Mouse (Mus musculus) urinary bladder, adult 18-20 months (tissue): Measurements from ENCODE around the gene Zc3h4.
A peak's percentile ranks its signal among the peaks of the same experiment; 100 is the strongest.
"Not testable (repeated sequence)": the region's sequence is repeated elsewhere in the genome, so short reads cannot be mapped to it uniquely, and the experiment has no call there.

Experiments
- DNase-seq, 2 experiments: peaks; one replicate each; pipeline ENCODE4 v3.0.0; 2022; ENCODE audit warnings: low spot score in 2 of 2, mixed read lengths in 2 of 2

Zc3h4 gene

DNA sequence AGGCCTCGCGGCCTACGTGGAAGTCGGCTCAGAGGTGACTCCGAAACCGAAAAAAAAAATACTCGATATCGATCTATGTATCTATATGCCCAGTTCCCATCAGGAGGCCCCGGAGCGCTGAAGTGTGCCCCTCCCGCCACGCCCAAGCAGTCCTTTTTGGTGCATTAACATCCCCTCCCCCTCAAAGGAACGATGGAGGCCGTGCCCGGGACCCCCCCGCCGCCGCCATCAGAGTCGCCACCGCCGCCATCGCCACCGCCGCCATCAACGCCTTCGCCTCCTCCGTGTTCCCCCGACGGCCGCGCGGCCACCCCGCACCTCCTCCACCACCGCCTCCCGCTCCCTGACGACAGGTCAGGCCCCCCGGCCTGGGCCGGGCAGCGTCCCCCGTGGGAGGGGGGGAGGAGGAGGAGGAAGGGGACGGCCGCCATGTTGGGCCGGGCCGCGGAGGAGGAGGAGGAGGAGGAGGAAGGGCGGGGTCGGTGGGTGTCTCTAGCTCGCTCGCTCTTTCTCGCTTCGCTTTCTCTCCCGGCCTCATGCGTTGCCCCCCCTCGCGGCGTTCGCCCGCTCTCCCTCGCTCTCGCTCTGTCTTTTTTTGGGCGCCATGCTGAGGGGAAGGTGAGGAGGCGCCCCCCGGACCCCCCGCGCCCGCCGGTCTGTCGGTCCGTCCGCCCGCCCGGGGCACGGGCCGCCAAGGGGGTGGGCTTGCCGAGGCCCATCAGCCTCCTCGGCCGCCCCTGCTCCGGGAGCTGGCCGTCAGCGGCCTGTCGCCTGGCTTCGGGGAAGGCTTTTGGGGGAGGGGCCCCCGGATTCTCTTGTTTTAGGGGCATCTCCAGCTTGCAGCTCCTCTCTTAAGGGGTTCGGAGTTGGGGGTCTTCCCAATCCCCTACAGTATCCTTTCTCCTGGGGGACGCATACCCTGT lies at the start of gene Zc3h4:
TSS of gene Zc3h4 (plus strand) at position 222 of the 923 bp plus-strand sequence.
- peak; percentile 88 to 90 for DNase-seq

DNA sequence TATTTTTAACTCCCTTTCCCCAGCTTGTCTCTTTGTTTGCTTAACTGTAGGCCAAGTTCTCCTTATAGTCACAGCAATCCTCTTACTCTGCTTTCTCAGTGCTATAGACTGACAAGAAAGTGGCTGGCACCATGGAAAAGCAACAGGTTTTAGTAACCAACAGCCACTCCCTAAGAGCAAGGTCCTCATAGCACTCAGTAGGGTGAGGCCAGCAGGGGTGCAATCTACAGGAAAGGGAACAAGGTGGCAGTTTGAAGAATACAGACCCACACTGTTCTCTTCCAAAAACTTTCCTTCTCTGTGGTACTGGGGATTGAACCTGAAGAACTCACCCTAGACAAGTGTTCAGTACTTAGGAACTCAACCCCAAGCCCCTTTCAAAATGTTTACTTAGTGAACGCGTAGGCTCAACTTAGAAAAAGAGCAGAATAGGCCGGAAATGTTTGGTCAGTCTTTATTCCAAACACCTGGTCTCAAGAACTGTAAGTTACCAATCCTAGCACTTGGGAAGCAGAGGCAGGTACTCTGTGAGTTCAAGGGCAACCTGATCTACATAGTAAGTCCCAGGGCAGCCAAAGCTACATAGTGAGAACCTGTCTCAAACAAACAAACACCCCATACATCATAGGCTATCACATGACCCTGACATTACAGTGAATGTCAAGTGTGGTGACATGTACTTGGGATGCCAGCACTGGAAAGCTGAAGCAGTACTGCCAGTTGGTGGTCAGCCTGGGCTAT lies 44.7 kb upstream of the Zc3h4 start:
- no peak for DNase-seq

DNA sequence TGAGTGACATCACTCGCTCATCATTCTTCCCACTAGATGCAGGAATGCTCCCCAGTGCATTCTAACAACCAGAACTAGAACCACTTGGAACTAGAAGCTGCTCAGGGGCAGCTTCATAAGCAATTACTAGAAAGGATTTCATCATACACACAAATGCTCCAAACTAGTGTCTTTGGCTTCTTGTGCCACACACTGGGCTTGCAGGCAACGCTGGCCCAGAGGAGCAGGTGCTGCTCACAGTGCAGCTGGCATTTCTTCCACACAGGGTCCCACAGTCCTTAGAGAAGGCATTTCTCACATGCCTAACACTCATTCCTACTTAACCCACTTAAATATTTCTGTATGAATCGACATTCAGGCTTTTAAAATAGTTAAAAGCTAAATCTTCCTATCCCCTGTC lies 43.1 kb upstream of the Zc3h4 start:
- DNase-seq, result no peak

DNA sequence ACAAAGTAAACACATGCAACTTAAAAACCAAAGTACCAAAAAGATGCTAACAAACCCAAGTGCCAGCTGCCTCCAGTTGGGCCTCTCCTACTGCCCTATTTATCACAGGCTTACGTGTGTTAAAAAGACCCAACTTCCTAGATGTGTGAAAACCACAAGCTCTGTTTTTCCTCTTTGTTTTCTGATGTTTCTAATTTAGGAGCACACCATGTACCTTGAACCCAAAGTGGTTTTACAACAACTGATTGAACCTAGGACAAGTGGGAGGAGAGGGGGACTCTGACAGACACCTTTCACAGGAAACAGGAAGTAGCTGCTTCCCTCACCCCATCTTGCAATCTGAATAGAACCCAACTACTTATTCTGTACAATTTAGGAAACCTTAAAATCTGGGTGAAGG lies 36.4 kb upstream of the Zc3h4 start:
- no peak for DNase-seq

DNA sequence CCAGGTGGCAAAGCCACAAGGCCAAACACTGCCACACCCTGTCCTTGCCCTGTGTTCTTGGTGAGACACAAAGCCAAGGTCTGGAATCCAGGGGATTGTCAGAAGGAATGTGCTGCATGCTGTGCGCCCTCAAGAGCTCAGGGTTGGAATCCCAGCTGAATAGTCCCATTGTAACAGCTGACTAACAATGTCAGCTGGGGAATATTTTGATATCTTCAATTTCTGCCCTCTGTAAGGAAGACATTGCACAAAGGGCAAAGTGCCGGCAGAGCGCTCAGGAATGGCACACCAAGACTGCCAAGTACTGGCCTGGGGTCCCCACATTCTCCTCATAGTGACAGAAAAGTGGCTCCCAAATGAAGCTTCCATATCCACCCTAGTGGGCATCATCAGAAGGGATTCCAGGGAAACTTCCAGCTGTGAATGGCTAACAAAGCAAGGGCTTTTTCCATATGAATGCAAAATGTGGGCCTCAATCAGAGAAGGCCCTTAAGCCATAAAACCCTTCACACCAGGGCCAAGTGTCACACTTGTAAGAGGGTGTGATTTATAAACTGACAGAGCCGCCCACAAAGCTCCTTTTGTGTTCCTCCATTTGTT lies 35.7 kb upstream of the Zc3h4 start:
- DNase-seq, result no peak

DNA sequence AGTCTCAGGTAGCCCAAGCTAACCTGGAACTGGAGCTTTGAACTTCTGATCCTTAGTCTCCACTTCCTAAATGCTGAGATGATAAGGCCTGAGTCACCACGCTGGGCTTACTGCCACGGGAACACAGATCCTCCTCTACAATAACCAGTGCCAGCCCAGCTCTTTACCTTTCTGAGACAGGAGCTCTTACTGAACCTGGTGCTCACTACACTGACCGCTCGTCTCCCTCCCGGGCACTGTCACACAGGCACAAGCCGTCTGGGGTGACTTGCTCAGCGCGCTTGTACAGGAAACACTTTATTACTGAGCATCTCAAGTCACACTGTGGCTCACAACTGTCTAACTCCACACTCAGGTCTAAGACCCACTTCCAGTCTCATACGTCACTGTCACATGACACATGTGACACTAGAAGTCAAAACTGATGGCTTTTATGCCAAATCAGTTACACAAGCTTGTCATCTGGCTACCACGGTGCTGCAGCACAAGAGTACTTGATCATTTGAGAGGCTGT lies 34.5 kb upstream of the Zc3h4 start:
- peak in 1 of 2 experiments; percentile 33 for DNase-seq

DNA sequence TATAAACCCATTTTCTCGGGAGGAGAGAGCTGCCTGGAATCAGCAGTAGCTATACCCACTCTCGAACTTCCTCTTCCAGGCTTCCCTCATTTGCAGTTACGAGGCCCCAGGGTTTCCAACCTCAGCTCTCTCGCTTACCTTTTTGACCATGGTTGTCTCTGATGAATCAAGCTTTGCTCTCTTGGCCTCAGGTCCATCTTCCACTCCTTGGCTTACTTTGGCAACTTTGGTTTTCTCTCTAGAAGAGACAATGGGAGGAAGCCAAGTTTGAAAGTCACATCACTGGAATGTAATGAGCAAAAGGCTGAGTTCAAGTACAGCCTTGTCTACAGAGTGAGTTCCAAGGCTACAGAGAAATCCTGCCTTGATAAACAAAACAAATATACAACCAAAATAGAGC lies 34.0 kb upstream of the Zc3h4 start:
- no peak for DNase-seq

DNA sequence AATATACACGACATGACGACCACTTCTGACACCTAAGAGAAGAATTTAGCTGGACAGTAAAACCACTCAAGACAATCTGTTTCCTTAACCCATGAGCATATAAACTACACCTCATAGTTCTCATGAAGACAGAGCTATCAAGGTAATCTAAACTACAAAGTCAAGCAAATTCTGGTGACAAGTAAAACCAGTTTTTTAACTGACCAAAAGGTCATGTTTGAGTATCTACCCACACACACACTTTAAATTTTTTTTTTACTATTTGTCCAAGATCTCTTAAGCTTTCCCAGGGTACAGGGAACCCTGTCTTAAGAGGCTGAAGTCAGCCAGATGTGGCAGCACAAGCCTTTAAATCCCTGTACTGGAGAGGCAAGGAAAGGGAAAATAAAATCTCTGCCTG lies 31.9 kb upstream of the Zc3h4 start:
- DNase-seq, result no peak

DNA sequence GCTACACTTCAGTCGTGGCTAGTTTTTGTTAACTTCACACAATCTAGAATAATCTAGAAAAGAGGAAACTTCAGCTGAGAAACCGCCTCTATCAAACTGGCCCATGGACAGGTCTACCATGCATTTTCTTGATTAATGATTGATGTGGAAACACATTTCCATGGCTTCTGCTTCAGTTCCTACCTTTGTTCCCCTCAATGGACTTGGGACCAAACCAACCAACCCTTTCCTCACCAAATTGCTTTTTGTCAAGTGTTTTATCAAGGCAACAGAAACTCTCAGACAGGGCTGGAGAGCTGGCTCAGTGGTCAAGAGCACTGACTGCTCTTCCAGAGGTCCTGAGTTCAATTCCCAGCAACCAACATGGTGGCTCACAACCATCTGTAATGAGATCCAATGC lies 30.1 kb upstream of the Zc3h4 start:
- no peak for DNase-seq

DNA sequence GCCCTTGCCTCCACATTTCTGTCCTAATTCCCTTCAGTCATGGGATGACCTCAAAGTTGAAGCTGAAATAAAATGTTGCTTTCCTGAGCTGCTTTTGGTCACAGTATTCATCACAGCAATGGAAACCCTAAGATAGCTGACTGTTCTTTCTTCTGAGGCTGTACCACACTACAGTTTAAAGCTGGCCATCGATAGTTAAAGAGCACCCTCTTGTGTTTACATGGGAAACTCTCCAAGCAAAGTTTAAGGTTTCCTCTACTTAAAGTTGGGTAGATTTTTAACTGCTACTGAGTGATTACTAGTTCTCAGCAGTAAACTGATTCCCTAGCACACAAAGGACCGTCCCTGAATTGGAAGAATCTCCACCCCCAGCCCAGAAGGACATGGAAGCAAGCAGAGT lies 27.0 kb upstream of the Zc3h4 start:
- DNase-seq, result no peak

DNA sequence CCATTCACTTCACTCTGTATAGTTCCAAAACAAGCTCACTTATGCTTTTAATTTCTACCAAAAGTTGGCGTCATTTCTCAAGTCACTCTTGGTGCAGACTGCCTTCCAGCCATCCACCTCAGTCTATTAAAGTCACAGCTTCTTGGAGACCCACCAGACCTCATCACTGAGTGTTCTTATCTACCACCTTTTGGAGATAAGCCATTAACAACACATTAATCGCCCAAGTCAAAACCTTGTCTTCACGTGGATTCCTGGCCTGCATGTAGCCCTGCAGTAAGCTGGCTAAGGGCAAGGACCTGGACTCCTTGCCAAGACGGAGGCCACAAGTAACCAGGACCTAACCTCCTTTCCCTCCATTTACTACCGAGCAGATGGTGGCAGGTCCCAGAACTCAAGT lies 25.7 kb upstream of the Zc3h4 start:
- DNase-seq, result no peak

DNA sequence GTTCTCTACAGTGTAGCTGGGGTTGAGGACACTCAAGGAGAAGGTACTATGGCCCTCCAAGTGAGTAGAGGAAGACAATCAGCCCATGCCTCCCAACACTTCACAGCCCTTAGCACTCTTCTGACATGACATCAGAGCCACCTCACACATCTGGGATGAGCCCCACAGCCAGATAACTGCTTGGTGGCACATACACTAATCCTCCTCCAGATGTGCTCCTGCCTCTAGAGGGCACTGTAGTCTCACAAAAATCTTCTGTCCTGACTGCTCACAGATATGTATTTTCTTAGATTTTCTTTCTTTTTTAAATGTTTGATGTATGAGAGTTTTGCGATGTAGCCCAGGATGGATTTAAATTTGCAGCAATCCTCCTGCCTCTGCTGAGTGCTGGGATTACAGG lies 24.2 kb upstream of the Zc3h4 start:
- DNase-seq, result no peak

DNA sequence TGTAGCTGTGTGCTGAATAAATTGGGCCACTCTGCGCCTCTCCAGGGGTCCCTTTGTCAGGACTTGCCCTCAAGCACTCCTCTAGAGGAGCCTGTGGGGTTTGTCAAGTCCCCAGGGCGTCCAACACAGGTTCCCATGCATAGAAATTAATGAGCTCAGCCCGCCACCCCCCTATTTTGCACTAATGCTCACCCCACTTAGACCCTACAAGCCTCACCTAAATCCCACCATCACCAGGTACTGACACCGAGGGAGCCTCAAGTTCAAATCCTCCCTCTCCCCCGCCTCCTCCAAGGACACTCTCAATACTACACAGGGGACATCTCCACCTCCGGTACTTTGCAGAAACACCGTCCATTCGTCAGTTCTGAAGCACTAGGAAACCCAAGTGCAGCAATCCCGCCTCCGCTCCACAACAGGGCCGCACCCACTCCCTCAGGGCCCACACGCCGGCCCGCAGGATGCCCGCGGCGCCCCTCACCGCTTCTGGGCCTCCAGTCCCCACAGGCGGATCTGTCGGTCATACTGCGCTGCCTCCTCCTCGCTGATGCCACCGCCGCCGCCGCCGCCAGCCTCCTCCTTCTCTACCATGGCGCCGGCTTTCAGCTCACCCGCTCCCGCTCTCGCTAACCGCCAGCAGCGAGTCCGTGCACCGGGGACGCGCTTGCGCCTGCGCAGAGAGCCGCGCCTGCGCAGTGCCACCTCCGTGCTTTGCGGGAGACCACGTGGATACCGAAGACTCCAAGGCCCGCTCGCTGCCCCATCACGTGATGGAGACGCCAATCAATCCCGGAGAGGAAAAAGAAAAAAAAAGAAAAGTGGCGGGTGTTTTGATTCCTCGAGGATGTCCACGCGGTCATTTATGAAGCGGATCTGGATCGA lies 13.3 kb upstream of the Zc3h4 start, which contains the start of gene Sae1:
TSS of gene Sae1 (minus strand) at position 647 of the 882 bp plus-strand sequence.
- DNase-seq, result peak; percentile 87 to 95

DNA sequence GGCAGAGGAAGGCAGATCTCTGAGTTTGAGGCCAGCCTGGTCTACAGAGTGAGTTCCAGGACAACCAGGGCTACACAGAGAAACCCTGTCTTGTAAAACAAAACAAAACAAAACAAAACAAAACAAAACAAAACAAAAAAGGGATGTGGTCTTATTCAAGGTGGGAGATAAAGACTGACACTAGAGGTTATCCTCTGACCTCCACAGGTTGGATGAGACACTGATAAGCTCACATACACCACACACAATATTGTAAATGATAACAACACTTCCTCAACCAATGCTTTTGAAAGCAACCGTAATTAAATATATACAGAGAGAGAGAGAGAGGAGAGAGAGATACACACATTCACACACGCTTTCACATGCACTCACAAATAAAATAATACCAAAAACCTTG lies 10.8 kb upstream of the Zc3h4 start:
- not testable (repeated sequence) for DNase-seq

DNA sequence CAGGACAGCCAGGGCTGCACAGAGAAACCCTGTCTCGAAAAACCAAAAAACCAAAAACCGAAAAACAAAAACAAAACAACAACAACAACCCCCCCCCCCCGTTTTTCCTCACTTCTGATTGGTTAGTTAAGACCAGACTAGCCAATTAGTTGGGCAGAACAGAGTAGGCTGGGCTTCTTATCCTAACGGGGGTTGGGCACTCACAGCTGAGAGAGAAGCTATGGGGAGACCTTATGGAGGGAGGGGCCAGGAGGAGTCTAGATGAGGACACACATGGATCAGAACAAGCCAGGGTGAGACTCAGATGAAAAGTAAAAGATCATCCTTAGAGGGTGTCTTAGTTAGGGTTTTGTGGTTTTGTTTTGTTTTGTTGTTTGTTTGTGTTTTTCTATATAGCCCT lies 7.8 kb upstream of the Zc3h4 start:
- no peak for DNase-seq

DNA sequence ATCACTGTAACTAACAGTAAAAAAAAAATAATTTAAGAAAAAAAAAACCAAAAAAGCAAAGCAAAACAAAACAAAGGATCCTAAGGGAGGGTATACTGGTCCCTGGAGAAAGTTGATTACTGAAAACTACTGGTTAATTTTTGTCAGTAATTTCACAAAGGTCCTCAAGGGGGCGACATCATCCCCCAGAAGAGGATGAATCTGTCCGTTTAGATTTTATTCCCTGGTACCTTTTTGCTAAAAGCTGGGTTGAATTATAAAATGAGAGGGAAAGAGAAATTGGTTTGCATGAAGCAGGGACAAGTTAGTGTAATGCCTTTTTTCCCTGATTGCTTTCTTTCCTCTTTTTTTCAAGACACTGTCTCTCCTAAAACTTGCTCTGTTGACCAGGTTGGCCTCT lies 4.8 kb upstream of the Zc3h4 start:
- no peak for DNase-seq

DNA sequence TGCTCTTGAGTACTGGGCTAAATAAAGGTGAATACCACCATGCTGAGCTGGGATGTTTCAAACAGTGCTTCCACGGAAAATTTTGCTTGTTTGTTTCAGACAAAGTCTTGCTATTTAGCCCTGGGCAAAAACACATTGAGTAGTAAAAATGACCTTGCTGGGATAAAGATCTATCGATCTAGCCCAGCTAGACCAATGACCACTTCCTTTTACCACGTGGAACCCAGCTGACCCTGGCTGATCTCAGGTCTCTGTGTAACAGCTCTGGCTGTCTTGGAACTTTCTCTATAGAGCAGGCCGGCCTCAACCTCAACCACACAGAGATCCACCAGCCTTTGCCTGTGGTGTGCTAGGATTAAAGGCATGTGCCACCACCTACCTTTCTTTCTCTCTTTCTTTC lies 3.2 kb upstream of the Zc3h4 start:
- DNase-seq, result no peak

DNA sequence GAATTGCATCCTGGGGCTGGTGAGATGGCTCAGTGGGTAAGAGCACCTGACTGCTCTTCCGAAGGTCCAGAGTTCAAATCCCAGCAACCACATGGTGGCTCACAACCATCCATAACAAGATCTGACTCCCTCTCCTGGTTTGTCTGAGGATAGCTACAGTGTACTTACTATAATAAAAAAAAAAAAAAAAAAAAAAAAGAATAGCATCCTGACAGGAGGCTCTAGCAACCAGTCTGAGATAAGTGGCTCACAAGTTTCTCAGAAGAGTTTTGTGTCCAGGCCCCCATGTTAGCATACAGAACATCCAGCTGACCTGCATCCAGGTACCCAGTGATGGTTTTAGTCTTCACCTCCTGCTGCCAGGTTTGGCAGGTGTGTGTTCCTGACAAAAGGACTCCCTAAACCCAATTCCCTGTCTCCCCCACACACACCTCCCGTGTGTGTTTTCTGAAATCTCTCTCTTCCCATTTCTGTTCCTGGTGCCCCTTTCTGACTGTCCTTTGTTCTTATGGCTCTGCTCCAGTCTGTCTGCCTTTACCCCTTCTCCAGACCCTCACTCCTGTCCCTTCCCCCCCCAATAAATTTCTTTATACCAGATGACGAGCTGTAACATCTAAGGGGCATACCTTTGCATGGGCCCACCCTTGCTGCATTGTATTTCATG lies 2.2 kb upstream of the Zc3h4 start:
- DNase-seq, result no peak

DNA sequence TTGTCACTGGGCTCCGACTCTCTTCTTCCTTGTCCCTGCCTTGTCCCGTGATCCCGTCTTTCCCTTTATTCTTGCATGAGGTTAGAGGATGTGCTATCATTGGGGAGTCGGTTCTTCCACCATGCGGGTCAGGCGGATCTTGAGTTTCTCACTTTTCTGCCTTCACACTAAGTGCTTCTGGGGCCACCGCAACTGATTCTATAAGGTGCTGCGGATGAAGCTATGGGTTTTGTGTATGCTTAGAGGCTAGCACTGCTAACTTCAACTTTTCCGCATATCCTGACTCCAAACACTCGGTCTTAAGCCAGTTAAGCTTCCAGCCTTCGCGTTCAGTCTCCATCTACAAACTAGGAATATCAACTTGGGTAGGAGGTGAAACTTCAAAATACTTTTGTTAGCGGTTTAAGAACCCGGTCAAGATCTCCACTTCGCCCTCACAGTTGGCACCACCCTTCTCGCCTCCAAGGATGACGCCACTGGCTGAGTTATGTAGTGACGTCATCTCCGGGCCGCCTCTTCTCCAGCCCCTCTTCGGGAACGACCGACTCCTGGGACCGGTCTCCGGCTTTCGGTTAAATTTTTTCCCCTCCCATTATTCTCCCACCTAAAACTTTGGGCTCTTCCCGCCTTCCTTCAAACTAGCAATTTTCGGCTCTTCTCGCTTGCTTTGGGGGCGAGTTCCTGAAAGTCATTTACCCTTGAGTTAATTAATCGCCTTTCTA lies 1.5 kb upstream of the Zc3h4 start:
- peak; percentile 83 to 89 for DNase-seq
